Mouse (Mus musculus): ENCODE measurements around the gene Acap2.

DNA sequence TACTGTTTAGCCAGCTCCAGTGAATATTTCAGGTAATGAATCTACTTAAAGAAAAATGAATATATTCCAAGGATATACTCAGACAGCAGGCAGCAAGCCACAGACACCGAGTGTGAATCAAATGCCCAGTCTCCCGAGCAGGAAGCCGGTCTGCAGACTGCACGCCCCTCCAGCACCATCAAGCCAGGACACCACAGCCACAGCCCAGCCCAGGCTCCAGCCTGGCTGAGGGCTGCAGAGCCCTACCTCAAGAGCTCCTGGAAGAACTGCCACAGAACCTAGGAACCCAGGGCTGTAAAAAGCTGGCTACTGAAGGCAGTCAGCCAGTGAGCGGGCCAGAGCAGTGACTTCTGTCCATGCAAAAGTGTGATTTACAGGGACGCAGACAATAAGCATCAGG lies 148.2 kb downstream of the Acap2 start:
- TF ChIP-seq CTCF (IDR thresholded peaks at IDR 0.05; ENCODE audit: control insufficient read depth, insufficient read depth, insufficient read length) (no peak), FOSL1 (IDR thresholded peaks at IDR 0.05; ENCODE audit: insufficient read depth, low read length, poor library complexity, severe bottlenecking) (no peak)

Data from C2C12 (cell line).